Mouse (Mus musculus) CH12.LX (cell line): ENCODE measurements around the gene Dgcr6.

ENCODE experiments used
- CTCF ChIP-seq, 2 experiments: IDR thresholded peaks in 1 of 2; conservative IDR thresholded peaks in 1 of 2; 2 replicates each; pipeline ENCODE4 v1.5.1; 2011 to 2012; ENCODE audit warnings: low read depth in 2 of 2, low read length in 2 of 2, improper control_type of control experiment in 1 of 2, inconsistent platforms in 1 of 2, mild to moderate bottlenecking in 1 of 2, moderate library complexity in 1 of 2
- ELF1 ChIP-seq: IDR thresholded peaks from 2 replicates; pipeline ENCODE4 v1.6.1; 2014; ENCODE audit warnings: low read depth, mild to moderate bottlenecking, inconsistent platforms, low read length, improper control_type of control experiment
- GABPA ChIP-seq: IDR thresholded peaks from 2 replicates; pipeline ENCODE4 v1.6.1; 2012; ENCODE audit warnings: low read depth, low read length, improper control_type of control experiment, inconsistent platforms; ENCODE audit not compliant: insufficient replicate concordance
- MAX ChIP-seq: IDR thresholded peaks from 2 replicates; pipeline ENCODE4 v1.6.1; 2011; ENCODE audit warnings: low read length, improper control_type of control experiment
- MEF2A ChIP-seq: IDR thresholded peaks from 2 replicates; pipeline ENCODE4 v1.6.1; 2014; ENCODE audit warnings: low read depth, mild to moderate bottlenecking, inconsistent platforms, low read length, improper control_type of control experiment, borderline replicate concordance
- MXI1 ChIP-seq: IDR thresholded peaks from 2 replicates; pipeline ENCODE4 v1.6.1; 2011; ENCODE audit warnings: mild to moderate bottlenecking, low read depth, low read length, improper control_type of control experiment
- MYC ChIP-seq: IDR thresholded peaks from 2 replicates; pipeline ENCODE4 v1.6.1; 2011; ENCODE audit warnings: low read depth, mild to moderate bottlenecking, improper control_type of control experiment, low read length
- NRF1 ChIP-seq: IDR thresholded peaks from 2 replicates; pipeline ENCODE4 v1.6.1; 2014; ENCODE audit warnings: low read depth, mild to moderate bottlenecking, inconsistent platforms, low read length, improper control_type of control experiment, moderate library complexity
- PAX5 ChIP-seq: IDR thresholded peaks from 2 replicates; pipeline ENCODE4 v1.6.1; 2012; ENCODE audit warnings: low read length, inconsistent platforms, mixed read lengths
- POLR2A ChIP-seq: IDR thresholded peaks from 2 replicates; pipeline ENCODE4 v1.6.1; 2011; ENCODE audit warnings: low read depth, mild to moderate bottlenecking, improper control_type of control experiment, low read length
- POLR2AphosphoS2 ChIP-seq: IDR thresholded peaks from 2 replicates; pipeline ENCODE4 v1.6.1; 2011; ENCODE audit warnings: low read depth, low read length, improper control_type of control experiment
- TCF12 ChIP-seq: IDR thresholded peaks from 2 replicates; pipeline ENCODE4 v1.6.1; 2014; ENCODE audit warnings: low read depth, mild to moderate bottlenecking, inconsistent platforms, low read length, improper control_type of control experiment
- UBTF ChIP-seq: IDR thresholded peaks from 2 replicates; pipeline ENCODE4 v1.6.1; 2012; ENCODE audit warnings: low read depth, mild to moderate bottlenecking, inconsistent platforms, low read length, improper control_type of control experiment, moderate library complexity

DNA sequence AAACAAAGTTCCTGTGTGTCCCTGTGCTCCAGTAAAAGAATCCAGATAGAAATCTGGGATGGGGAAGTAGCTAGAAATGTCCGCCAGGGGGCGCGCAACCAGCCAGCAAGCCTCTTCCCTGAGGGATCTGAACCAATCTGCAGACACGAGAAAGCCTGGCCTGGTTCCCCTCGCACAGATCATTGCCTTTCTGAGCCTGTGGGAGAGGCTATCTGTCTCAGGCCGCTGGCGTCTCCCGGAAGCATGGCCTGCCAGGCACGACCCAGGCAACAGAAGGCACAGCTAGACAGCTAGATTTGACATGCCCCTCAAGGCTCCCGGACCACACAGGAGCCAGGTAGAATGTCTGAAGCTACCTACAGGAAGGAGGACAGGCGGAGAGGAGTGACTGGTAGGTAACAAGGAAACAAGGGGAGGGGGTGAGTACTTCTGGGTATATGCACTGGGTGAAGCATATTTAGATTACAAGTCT is at the start of gene Dgcr6:
- TF ChIP-seq CTCF (conservative IDR thresholded peaks at IDR 0.05 in 1 of 2, IDR thresholded peaks at IDR 0.05 in 1 of 2; ENCODE audit: low read depth in 2 of 2, low read length in 2 of 2) (peak; percentile 88 to 96), MXI1 (no peak), GABPA (no peak), POLR2AphosphoS2 (no peak), POLR2A (no peak), NRF1 (no peak), TCF12 (no peak), MAX (no peak), MEF2A (no peak), UBTF (no peak), PAX5 (no peak), ELF1 (no peak), MYC (no peak)
